Mouse (Mus musculus): ENCODE data around the gene Rdh5.

Gene Rdh5

DNA sequence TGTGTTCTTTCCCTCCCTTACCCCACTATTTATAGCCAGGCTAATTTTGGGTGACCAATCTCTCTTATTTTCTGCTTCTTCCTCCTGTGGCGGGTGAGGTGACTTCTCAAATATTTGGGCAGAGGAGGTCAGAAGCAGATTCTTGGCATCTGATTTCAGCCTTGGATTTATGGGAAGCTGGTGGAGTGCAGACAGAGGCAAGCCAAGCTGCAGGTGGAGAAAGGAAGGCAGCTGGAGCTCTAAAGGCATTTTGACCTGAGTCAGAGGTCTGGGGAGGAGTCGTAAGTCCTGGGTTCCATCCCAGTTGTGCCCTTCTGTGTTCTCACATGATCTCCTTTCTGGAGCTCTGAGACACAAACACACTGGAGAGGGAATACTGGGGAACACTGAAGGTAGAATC is 8.8 kb upstream of the Rdh5 start:
- ATAC-seq (ENCODE audit: insufficient number of reproducible peaks, low FRiP score, low TSS enrichment): no peak

DNA sequence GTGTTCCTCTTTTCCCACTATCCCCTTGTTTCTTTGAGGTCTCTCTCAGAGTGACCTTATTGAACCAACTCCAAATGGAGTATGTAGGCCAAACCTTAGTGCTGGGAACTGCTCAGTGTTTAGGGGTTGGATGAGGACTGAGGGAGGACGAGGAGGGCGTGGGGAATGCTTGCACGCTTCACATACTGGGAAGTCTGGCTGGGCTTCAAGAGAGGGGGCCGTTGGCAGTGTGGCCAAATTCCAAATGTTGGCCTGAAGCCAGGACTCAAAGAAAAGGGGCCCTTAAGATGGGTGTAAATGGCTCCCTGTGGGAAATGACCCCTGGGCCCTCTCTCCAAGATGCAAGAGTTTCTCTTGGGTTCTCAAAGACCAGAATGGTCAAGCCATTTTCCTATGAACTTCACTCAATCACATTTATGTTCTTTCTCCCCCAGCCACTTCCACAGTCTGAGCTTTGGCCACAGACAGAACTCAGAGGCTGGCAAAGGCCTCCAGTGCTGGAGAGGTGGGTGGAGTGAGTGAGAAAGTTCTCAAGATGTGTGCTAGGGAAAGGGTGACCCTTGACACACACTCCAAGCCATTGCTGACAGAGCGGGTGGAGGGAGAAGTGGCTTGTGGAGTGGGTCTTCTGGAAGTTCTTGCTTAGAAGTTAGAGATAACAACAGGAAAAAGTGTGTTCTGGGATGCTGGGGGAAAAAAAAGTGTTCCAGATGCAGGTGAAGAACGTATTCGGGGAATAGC is 7.1 kb upstream of the Rdh5 start:
- ATAC-seq (ENCODE audit: insufficient number of reproducible peaks, low FRiP score, low TSS enrichment): no peak

DNA sequence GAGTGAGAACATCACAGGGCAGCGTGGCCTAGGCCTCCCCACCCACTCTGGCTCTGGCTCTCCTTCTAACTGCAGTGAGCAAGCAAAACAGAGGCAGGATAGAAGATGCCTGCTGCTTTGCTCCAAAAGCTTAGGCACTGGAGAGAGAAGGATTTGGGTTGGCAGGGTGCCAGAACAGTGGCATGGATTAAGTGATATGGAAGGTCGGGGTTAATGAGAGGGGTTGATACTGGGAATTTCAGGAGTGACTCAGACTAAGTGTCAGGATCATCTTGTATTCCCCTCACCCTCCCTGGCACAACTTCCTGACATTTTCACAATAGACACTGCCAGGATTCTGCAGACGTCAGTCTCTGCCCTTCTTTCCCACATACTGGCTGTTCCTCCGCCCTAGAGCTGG is 5.7 kb upstream of the Rdh5 start:
- ATAC-seq (ENCODE audit: insufficient number of reproducible peaks, low FRiP score, low TSS enrichment): no peak

DNA sequence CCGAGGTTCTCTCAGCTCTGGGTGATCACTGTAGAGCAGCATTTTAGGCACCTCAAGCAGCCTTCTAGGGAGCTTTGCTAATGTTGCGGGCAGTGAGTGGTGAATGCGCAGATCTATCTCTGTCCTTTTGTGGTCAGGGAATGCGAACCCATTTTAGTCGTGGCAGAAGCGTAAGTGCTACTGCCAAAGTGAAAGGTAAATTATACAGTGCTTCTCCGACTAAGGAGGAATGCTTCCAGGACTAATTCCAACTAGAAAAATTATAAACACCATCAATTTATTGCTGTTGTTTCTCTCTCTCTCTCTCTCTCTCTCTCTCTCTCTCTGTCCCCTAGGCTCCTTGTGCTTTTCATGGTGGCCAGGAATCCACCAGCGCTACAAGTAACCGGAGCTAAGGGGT is 1.2 kb upstream of the Rdh5 start, which contains the start of gene Bloc1s1:
TSS of gene Bloc1s1 (minus strand) at position 101 of the 400 bp plus-strand sequence.
- ATAC-seq (ENCODE audit: insufficient number of reproducible peaks, low FRiP score, low TSS enrichment): 0 out of 2 replicates have a peak, but pooled peaks have one; percentile 6

DNA sequence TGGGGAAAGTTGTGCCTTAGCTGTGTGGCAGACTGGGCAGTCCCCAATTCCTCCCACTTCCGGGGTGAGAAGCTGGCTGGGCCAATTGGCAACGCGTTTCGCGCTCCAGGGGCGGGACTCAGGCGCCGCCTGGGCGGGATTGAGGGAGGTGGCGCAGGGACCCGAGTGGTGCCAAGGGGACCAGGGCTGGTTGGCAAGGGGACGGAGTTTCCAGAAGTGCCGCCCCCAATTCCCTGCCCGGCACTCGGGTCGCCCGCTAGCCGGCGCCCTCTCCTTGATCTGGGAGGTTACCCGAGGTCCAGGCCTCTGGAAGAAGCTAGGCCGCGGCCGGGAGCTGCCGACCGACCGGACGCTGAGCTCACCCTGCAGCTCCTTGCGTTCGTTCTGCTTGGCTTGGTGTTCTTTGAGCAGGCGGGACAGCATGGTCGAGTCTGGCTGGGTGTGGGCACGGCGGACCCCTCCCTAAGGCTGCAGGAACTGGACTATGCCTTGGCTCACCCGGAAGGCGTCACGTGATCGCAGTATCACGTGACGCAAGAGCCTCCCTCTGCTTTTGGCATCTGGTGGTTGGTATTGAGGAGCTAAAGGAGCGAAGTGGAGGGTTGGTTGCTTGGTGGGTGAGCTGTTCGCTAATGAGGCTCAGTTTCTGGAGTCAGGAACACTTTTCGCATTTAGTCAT is 464 bp upstream of the Rdh5 start:
- ATAC-seq (ENCODE audit: insufficient number of reproducible peaks, low FRiP score, low TSS enrichment): peak; percentile 82

DNA sequence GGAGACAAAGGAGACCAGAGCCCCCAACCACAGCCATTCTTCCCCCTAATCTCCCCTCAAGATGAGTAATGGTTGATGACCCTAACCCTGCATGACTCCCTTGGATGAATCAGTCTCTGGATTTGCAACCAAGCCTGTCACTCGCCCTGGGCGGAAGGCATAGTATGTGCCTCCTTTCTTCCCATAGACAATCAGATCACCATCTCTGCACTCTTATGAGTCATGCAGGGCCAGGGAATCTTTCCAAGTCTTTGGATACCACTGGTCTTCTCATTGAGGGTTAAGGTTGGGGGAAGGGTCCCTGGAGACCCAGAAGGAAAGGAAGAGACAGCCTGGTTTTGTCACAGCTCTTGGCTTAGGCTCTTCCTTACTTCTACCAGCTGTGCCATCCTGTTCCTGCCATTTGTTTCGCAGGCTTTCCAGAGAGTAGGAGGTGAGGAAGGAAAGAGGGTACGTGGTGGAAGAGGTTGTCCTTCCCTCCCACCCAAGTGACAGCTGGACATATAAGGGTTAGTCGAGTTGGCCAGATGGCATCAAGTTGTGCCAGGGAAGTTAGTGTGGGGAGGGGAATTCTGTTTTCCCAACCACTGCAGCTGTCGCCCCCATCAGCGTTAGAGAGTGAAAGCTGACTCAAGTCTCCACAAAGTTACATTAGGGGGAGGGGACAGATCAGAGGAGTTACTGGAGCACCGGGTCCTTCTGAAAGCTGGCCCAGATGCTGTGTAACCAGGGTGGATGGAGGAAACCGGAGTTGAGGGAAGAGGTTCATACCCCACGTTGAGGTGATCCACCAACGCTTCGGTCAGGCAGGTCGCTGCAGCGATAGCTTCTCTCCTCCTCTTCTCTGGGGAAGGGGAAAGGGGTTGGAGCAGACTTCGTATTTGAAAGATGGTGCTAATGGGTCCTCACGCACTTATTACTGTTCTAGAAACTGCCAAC is 536 bp downstream of the Rdh5 start:
- ATAC-seq (ENCODE audit: insufficient number of reproducible peaks, low FRiP score, low TSS enrichment): no peak

DNA sequence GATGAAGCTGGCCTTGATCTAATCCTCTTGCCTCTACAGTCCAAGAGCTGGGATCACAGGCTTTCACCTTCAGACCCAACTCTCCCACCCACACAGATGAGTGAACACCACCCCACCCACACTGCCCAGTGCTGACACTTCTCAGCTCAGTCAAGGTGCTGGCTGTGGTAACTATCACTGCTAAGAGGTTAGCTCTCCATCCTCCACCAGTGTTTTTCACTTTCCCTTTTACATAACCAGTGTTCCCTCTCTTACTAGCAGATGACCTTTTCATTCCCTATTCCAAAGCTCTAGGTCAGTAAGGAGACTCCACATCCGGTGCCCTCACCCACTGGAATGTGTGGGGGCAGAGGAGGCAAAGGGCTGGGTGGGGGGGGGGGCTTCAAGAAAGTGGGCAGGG is 1.4 kb downstream of the Rdh5 start:
- ATAC-seq (ENCODE audit: insufficient number of reproducible peaks, low FRiP score, low TSS enrichment): no peak

DNA sequence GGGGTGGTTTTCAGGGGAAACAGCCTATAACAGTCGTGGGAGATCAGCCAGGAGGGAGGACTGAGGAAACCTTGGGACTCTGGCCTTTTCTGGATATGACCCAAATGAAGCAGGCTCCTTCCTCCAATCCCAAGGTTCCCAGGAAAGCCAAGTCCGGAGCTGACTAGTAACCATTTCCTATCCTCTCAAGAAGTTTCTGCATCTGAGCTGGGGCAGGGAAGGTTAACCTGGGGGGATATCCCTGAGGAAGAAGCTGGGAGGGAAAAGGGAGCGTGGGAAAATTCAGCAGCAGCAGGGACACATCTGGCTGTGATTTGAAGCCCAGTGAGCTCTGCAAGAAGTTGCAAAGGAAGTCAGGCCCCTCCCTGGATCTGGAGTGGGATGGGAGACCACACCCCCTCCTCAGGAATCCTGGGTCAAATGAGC is 1.9 kb downstream of the Rdh5 start:
- ATAC-seq (ENCODE audit: insufficient number of reproducible peaks, low FRiP score, low TSS enrichment): no peak

DNA sequence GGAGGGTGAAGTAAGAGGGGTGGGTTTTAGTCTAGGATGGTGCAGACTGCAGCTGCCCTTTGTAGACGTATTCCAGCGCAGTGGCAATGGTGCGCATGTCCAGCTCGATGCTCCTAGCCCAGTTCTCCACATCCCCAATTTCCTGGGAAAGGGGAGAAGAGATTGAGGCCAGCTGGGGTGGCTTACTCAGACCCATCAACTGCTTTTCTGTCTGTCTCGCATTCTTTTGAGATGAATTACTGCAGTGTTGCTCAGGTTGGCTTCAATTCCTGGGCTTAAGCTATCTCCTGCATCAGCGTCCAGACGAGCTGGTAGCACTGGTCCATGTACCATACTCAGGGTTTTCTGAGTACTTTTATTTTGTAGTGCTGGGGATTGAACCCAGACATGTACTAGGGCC is 2.7 kb downstream of the Rdh5 start:
- no peak for ATAC-seq (ENCODE audit: insufficient number of reproducible peaks, low FRiP score, low TSS enrichment)

DNA sequence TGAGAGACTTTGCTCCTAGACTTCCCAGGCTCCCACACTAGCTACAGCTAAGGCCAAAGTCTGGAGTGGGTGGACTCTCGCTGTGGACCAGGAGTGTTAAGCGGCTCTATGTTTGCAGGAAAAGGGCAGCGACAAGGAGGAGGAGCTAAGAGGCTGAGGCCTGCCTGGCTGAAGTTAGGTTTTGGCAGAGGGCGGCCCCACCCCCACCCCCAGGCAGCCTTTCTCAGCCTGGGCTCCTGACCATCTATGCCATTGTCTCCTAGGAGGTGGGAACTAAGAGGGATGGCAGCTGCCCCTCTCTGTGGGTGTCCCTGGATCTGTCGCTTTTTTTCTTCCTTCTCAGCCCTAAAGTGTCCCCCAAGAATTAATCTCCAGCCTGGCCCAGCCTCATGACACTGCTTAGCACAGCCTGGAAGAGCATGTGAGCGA is 3.5 kb downstream of the Rdh5 start:
- ATAC-seq (ENCODE audit: insufficient number of reproducible peaks, low FRiP score, low TSS enrichment): no peak

DNA sequence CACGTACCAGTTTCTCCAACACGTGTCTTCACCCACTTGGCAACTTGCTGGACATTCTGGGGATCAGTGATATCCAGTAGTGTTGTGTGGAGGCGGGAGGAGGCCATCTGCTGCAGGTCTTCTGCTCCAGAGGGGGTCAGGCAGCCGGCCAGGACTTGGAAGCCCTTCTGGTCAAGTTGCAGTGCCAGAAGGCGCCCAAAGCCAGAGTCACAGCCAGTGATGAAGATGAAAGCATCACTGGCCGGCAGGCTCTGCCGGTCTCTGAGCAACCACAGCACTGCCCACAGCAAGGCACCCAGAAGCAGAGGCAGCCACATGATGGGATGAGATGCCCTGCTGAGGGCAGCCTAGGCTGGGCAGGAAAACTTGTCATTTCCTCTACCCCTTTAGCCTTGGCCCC is 4.4 kb downstream of the Rdh5 start:
- peak; percentile 59 for ATAC-seq (ENCODE audit: insufficient number of reproducible peaks, low FRiP score, low TSS enrichment)

DNA sequence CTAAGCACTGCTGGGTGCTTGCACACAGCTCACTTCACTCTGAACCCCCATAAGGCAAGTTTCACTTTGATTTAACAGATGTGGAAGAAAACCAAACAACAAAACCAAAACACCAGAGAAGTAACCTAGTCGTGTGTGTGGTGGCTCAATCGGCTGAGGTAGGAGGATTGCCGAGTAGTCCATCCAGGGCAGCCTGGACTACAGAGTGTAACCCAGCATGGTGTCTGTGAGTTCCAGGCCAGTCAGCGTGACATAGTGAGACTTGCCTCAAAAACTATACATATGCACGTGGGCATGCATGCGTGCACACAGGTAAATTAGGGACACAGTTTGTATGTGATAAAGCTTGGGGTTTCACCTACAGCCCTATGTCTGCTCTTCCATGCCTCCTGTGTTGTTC is 5.3 kb downstream of the Rdh5 start:
- no peak for ATAC-seq (ENCODE audit: insufficient number of reproducible peaks, low FRiP score, low TSS enrichment)

DNA sequence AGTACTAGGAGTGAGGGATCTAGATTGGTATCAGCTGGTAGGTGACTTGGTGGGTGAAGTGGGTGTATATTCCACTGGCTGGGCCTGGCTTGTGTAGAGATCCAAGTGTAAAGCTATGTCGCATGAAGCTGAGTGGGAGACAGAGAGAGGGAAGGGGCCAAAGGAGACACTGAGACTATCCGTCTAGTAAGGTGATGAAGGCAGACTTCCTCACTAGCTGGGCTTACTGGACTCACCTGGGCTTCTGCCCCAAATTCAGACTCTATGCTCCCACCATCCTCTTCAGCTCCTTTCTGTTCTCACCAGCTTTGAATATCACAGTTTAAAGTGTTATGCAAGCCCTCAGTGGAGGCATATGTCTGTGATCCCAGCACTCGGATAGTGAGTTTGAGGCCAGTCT is 6.0 kb downstream of the Rdh5 start:
- no peak for ATAC-seq (ENCODE audit: insufficient number of reproducible peaks, low FRiP score, low TSS enrichment)

DNA sequence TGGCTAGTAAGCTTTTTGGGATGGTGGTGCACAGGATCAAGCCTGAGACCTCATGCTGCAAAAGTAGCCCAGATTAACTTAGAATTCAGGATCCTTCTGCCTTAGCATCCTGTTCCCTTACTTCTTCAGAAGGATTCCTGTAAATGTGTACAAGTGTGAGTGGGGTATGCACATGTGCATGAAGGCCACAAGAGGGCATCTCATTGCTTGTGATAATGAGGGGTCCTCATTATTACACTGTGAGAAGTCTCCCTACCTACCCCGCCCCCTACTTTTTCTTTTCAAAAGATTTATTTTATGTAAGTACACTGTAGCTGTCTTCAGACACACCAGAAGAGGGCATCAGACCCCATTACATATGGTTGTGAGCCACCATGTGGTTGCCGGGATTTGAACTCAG is 7.1 kb downstream of the Rdh5 start:
- ATAC-seq (ENCODE audit: insufficient number of reproducible peaks, low FRiP score, low TSS enrichment): no peak

DNA sequence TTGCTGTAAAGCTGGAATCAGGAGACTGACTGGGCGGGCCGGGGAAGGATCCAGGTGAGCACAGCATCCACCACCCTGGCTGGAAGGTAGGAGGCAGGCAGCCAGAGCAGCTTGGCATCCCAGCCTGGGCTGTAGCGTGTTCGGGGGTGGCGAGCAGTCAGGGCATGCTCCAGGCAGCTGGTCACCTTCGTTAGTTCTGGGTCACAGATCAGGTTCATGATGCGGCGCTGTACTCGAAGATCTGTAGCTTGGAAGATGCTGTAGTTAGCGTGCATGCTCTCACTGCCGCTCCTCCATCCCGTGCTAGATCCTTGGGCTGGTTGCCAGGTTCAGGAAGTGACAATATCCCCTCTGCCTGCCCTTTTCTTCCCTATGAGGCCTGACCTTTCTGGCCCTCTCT is 9.0 kb downstream of the Rdh5 start:
- no peak for ATAC-seq (ENCODE audit: insufficient number of reproducible peaks, low FRiP score, low TSS enrichment)

DNA sequence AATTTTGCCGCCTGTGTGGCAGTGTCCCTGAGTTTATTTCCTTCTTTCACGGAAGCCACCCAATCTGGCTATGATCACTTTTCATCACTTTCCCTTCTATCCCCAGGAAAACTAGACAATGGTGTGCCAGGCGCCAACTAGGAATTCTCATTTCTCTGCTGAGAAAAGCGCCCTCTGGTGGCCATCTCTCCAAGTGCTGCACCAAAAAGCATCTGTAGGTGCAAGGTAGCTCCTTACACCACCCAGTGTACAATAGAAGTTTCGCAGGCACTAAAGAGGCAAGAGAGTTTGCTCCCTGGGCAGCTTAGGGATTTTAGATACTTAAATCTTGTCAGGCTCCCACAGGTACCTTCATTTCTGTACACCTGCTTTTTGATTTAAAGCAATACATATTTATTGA is 9.5 kb downstream of the Rdh5 start:
- ATAC-seq (ENCODE audit: insufficient number of reproducible peaks, low FRiP score, low TSS enrichment): peak; percentile 56

DNA sequence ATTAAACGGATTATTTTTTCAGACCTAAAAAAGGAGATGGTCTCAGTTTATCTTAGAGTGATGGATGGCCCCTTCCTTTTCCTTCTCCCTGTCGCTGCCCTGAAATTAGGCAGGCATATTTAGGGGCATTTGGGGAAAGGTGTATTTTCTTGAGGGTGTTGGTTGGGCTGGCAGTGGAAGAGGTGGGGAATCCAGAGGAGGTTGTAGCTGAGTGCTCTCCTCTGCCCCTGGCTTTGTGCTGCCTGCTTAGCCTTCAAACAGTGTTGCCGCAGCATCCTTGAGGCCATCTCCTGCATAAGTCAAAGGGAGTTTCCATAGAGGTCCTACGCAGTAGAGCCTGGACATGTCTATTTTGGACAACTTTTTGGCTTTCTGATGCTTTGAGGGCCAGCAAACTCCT is 9.9 kb downstream of the Rdh5 start:
- ATAC-seq (ENCODE audit: insufficient number of reproducible peaks, low FRiP score, low TSS enrichment): no peak

DNA sequence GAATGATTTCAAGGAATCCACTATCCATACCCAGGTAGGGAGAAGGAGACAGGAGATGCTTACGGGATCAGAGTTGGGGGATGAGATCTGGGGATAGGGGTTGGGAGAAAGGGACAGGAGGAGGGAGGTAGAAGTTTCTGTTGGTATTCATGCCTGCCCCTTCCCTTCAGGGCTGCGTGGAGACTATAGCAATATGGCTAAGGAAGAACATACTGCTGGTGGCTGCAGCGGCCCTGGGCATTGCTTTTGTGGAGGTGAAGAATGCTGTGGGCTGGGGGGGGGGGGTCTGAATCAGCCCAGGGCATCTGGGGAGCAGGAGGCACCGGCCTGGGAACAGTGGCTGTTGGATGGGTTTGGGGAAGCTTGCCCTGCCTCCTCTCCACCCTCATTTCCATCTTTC is 10.4 kb downstream of the Rdh5 start:
- no peak for ATAC-seq (ENCODE audit: insufficient number of reproducible peaks, low FRiP score, low TSS enrichment)

DNA sequence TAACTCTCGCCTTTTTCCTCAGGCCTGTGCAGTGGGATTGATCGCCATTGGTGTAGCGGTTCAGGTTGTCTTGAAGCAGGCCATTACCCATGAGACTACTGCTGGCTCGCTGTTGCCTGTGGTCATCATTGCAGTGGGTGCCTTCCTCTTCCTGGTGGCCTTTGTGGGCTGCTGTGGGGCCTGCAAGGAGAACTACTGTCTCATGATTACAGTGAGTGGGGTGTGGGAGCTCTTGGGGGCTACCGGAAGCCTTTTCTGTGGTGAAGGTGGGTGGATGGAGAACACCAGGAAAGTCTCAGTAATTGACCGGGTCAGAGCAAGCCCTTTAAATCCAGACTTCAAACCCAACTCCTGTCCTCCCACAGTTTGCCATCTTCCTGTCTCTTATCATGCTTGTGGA is 11.3 kb downstream of the Rdh5 start:
- no peak for ATAC-seq (ENCODE audit: insufficient number of reproducible peaks, low FRiP score, low TSS enrichment)

DNA sequence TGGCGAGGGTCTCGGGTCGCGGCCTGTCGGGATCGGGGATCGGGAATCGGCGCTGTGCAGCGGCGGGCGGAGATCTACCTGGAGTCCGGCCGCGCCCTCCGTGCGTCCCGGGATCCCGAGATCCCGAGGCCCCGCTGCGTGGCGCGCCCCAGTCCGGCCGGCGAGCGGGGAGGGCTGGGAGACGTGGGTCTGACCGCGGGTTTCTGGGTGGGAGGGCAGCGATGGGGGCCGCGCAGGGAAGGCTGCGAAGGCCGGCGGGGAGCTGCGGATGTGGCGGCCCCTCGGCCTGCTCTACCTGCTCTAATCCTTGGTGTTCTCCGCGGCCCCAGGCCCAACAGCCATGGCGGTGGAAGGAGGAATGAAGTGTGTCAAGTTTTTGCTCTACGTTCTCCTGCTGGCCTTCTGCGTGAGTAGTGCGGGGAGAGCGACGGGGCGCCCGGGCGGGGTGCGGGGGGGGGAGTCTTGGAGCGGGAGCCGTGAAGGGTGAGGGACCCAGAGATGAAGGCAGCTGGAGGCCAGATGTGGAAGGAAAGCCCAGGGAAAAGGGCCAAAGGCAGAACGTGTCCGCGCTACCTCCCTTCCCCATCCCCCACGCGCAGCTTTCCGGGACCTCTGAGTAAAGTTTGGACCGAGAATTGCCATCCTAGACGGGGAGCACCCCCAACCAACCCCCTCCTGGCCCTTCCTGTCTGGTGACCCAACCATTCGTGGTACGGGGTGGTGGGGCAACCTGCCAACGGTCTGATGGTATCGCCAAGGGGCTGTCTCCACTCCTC is 12.4 kb downstream of the Rdh5 start:
- no peak for ATAC-seq (ENCODE audit: insufficient number of reproducible peaks, low FRiP score, low TSS enrichment)

Data from cerebellum, adult (tissue).